Mouse (Mus musculus) granulocyte monocyte progenitor cell, adult 5-6 weeks (primary cell): ENCODE measurements around the gene Tpcn2. TPM values are rescaled to one million over a fixed set of nuclear protein-coding genes. Genes with fewer than 3 reads are reported as not detected.

Experiments used
- ATAC-seq: replicated peaks from 2 replicates; pipeline ENCODE4 v1.8.0; 2016; ENCODE audit warnings: mild to moderate bottlenecking, moderate TSS enrichment, inconsistent platforms; ENCODE audit not compliant: poor library complexity, severe bottlenecking
- total RNA-seq, 2 experiments: library from RNA; stranded (forward) in 1 of 2; stranded (reverse) in 1 of 2; fragments of 200-712, 200-1000 nt in 1 of 2; fragments of >200 nt in 1 of 2; fragmentation: Nextera tagmentation in 1 of 2; gene quantifications; 2 replicates each; pipeline ENCODE4 v1.2.3; 2014 to 2017

Gene Tpcn2
- total RNA-seq (2014; fragmentation: Nextera tagmentation), result 4.8 and 7.9 TPM in 2 replicates
- total RNA-seq (2017), result 3.4 and 3.6 TPM in 2 replicates

GRCm38 (mm10) chr7:145283487-145284187 lies at the start of gene Tpcn2:
TSS of gene Tpcn2 (minus strand) at chr7:145284011.
- ATAC-seq, result peak; percentile 94

DNA sequence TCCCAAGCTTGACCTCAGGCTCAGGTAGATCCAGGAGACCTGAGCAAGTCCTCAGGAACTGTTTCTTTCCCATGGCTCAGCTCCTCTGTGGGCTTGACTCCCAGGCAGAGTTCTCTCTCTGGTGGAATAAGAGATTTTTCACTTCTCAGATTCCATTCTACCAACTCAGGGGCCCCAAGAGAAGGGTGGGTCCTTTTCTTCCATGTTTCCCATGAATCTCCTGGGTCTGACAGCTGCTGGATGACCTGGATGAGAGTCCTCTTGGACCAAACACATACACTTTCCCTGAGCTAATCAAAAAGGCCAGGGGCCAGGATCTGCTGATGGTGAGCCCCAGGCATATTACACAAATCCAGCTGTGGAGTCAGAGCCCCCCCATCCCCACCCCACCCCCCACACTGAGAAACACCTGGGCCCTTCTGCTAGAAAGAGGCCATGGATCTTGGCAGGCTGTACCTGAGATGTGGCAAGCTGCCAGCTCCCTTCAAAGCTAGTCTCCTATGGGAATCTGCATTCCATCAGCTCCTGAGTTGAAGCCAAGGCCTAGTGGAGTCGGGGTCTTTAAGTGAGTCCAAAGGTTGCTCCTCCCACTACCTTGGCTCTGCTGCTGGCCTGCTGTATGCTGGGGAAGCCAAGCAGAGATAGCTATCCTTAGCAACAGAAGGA lies 48.7 kb upstream of the Tpcn2 start:
- no peak for ATAC-seq

- no peak for ATAC-seq
Measured at GRCm38 (mm10) chr7:145330641-145331040, 46.8 kb upstream of the Tpcn2 start.

GRCm38 (mm10) chr7:145329982-145330381 lies 46.2 kb upstream of the Tpcn2 start:
- no peak for ATAC-seq

GRCm38 (mm10) chr7:145325697-145326096 lies 41.9 kb upstream of the Tpcn2 start:
- ATAC-seq, result no peak

DNA sequence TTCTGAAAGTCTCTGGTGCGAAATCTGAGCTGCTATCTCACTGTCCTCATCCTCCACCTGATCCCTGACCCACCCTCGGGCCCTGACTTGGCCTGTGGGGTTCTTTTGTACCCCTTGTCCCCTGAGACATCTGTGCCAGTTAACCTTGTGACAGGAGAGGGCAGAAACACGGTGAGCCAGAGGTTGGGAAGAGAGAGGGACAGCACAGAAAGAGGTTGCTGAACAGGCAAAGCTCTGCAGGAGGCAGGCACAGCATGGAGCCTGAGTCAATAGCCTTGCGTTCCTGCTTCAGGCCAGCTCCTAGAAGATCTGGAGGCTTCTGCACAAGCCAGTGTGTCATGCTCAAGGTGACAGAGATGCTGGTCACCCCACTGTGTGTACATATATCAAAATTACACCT lies 39.8 kb upstream of the Tpcn2 start:
- no peak for ATAC-seq

DNA sequence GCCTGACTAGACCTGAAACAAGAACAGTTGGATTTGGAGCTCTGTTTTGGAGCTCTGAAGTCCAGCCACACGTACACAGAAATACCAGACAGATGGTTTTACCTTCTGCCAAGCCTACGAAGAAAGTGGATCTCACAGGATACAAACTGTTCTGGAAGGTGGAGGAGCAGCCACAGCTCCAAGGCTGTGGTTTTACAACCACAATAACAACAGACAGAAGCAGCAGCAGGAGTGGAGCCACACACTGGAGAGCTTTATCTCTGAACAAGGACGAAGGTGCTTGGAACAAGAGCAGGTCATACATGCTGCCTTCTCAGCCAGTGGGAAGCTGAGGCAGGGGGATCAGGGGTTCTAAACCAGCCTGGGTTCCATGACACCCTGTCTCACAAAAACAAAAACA lies 35.7 kb upstream of the Tpcn2 start:
- no peak for ATAC-seq

GRCm38 (mm10) chr7:145317522-145317921 lies 33.7 kb upstream of the Tpcn2 start:
- no peak for ATAC-seq

DNA sequence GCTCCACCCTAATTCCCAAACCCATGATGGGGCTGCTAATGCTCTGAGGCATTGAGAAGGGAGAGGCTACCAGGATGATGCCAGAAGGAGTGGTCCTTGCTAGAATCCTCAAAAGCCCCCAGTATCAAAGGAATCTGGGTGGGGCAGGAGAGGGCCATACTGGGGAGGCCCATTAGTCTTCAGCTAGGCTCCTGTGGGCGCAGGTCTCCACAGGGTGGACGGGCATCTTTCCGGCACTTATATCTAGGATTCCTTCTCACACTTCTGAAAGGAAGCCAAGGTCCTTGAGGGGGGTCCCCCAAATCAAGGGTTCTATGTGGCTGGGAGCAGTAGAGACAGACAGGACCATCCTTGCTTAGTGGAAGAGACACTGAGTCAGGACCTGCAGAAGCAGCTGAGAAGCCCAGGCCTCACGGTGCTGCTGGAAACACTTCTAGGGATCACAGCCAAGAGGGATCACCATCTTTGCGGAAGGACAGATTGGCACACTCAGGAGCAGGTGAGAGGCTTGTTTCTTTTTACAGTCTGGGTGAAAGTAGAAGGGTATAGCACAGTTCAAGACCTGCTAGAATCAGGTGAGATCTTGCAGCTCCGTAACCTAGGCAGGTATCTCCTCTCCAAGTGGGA lies 31.1 kb upstream of the Tpcn2 start, which contains the start of gene Mrgprd:
Mrgprd (plus strand) TSS at position 51 of the 627 bp plus-strand sequence.
- no peak for ATAC-seq

DNA sequence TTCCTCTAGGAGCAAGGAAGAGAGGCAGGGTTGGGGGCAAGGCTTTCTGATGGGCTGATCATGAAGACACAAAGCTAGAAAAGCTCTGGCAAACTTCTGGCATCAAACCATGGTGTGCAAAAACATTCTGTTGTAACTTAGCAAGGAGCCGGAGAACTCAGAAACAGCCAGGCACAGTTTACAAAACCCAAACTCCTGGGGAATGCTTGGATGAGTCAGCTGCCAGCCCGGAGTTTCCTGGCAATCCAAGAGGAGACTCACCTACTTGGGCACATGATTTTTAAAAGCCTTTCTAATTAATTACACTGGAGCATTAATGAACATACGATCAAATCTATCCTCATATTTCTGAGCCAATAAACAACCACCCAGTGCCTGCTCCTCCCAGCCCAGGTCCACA lies 28.3 kb upstream of the Tpcn2 start:
- ATAC-seq, result no peak

DNA sequence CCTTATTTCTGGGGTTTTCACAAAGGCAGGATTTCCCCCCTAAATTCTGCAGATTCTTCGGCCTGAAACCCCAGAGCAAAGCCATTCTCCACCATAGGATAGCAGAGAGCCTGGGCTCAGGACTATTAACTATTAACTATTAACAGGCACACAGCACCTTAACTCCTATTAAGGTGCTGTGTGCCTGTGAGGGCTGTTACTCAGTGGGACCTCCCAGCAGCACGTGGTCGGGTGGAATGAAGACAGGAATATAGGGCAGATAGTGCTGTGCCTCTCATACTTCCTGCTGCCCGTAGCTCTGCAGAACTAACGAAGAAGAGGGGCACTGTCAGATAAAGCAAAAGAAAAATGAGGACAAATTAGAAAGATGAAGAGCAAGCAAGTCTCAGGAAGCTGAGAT lies 26.7 kb upstream of the Tpcn2 start:
- ATAC-seq, result no peak

DNA sequence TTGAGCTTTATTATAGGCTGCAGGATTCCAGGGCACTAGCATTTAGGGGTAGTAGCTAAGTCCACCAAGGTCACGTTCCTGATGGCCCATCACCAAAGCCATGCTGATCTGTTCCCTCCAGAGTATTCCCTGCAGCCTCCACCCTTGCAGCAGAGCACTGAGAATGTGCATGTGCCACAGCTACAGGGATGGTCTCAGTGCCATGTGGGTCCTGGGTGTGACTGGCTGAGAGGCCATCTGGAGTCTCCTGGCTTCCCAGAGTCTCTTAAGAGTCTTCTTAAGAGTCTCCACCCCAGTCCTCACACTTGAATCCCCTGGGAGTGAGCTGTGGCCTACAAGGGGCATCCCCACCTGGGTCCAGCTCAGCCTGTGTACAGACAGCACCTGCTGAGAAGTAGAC lies 26.1 kb upstream of the Tpcn2 start:
- ATAC-seq, result no peak

DNA sequence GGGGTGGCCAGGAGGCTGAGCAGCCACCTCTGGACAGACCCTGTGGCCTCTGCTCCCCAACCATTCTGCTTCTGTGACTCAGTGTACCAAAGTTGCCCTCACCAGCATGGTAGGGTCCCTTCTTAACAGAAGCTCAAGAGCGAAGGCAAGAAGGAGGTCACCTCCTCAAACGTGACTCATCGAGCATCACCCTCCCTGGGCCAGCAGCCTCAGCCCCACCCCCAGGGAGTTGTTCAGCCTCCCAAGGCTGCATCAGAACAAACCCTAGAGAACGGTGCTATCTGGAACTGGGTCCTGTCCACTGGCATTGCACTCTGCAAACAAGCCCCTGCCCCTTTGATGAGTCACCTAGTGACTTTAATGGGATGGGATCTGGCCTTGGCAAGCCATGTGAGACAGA lies 25.1 kb upstream of the Tpcn2 start:
- ATAC-seq, result no peak

- no peak for ATAC-seq
Measured at GRCm38 (mm10) chr7:145308061-145308675, 24.4 kb upstream of the Tpcn2 start.

DNA sequence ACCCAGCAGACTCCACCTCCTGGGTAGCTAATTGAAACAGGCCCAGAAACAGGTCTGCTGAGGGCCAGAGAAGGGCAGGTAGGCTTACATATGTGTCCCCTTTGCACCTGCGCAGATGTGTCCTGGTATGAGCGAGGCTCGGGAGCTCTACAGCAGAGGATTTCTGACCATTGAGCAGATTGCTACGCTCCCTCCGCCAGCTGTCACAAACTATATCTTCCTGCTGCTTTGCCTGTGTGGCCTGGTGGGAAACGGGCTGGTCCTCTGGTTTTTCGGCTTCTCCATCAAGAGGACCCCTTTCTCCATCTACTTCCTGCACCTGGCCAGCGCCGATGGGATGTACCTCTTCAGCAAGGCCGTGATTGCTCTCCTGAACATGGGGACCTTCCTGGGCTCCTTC lies 23.8 kb upstream of the Tpcn2 start:
- no peak for ATAC-seq

DNA sequence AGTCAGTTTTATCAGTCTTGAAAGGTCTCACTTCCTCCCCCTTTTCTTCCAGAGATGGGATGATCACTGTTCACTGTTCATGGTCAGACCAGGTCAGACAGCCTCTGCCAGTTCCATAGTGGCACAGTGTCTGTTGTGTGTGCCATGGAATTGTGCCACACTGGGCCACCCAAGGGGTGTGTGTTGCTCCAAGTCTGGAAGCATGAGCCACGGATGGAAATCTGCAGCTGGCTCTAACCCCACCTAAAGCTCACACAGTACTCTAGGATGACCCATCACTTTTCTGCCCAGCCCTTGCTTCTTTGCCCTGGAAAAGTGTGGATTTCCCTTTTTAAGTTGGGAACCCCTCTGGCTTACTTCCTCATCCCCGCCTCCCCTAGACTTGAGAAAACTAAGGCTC lies 20.3 kb upstream of the Tpcn2 start:
- ATAC-seq, result no peak

GRCm38 (mm10) chr7:145302488-145303285 lies 18.9 kb upstream of the Tpcn2 start:
- ATAC-seq, result peak; percentile 70

DNA sequence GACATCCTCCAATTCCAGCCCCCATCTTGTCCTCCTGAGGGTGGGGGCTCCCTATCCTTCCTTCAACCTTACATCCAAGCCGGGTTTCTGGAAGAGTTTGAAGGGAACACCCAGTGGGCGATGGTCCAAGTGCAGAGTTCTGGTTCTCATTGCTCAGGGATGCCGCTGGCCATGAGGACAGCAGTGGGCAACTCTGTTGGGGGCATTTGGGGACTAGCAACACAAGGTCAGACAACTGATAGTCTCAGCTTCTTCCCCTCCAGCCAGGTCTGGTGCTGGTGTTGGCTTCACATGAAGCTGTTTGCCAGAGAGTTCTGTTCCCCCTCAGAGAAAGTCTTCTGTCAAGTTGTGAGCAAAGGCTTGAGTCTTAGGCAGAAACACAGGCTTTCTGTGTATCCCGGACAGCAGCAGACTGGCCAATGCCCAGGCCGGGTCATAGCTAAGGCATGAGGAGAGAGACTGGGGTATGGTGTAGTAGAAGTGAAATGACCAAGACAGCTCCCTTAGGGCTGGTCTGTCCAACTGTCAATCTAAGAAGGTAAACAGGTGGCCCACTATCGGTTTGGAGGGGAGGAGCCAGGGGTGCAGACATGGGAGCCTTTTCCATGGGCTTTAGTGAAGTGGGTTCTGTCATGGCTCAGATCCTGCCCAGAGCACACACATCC lies 17.7 kb upstream of the Tpcn2 start:
- ATAC-seq, result no peak

GRCm38 (mm10) chr7:145301008-145301340 lies 17.2 kb upstream of the Tpcn2 start:
- no peak for ATAC-seq
